Mouse (Mus musculus): ENCODE data around the gene Lrrc4.

DNA sequence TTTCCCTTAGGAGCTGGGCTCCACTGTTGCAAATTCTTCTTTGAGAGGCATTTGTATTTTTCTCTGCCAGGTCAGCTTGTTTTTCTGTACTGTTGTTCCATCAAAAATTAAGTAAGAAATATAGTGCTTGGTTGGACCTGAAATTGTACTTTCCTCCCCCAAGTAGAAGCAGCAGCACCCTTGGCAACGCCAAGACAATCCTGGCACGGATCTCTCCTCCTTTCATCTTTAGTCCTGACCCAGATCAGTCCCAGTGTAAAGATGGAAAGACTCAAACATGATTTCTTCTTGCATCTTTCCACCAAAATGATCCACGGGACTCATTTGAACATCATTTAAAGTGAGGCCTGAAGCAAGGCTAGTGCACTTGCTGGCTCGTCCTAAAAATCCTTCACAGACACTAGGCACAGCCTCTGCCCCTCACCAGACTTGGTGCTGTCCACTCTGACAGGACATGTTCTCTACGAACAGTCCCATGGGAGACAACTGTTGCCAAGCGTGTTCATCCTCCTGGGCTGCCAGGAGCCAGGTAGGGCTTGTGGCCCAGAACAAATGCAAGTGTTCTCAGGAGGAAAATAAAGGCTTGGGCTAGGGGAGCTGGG is 27.8 kb downstream of the Lrrc4 start:
- TF ChIP-seq CTCF (IDR thresholded peaks at IDR 0.05; ENCODE audit: insufficient read depth, low read length) = no peak
- no peak for TF ChIP-seq POLR2A (IDR thresholded peaks at IDR 0.05; ENCODE audit: borderline replicate concordance, extremely low read depth, low read depth, low read length)
